Mouse (Mus musculus) adipocyte (in vitro differentiated cells): ENCODE results near the gene Rex2.
"Not testable (repeated sequence)": the region's sequence is repeated elsewhere in the genome, so short reads cannot be mapped to it uniquely, and the experiment has no call there.

Experiments used
- DNase-seq: peaks from one replicate; pipeline ENCODE4 v3.0.0-alpha.2; 2016; ENCODE audit warnings: low spot score

The Rex2 gene

DNA sequence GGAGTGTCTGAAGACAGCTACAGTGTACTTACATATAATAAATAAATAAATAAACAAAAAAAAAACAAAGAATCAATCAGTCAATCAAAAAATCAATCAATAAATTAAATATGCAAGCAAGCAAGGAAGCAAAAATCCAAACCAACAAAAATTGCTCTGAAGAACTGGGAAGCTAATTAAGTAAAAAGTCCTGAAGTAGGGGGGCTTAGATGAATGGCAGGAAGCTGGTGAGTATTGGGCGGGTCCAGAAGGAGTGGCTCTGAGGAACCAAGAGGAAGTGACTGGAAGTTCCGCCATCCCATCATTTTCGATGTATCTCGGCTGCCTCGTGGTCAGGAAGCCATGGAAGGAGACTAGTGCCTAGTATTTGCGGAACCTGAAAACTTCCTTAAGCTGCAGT, at the start of gene Rex2:
Gene Rex2 (plus strand): TSS at position 301 of the 400 bp plus-strand sequence.
- not testable (repeated sequence) for DNase-seq

DNA sequence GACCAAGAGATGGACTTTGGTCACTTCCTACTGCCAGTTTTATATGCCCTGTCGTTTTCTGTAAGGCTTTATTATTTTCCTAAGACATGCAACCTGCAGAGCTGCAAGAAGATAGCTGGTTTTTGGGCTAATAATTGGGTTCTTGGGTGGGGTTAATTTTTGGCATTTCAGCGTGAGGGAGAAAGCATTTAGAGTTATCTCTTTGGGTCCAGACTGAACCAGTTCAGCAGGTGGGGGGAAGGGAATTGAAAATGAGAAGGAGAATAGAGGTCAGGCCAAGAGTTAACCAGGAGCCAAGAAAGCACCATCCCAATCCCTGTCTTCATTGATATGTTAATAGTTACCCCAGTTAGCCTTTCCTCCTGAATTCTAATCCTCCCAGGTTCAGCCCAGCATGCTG, 45.1 kb upstream of the Rex2 start:
- DNase-seq: not testable (repeated sequence)

DNA sequence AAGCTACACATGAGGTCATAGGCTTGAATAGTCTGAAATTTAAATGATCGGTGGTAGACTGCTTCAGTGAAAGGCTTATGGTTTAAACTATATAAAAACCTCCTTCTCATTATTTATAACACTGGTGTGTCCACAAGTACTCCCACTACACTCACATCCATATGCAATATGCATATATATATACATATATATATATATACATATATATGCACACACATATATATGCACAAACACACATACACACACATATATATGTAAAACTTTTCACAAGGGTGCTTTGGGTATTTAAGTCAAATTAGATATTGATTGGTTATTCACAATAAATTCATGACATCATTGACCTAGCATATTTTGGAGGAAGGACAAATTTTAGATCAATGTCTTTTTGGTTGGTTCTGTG, 3.2 kb upstream of the Rex2 start:
- not testable (repeated sequence) for DNase-seq

DNA sequence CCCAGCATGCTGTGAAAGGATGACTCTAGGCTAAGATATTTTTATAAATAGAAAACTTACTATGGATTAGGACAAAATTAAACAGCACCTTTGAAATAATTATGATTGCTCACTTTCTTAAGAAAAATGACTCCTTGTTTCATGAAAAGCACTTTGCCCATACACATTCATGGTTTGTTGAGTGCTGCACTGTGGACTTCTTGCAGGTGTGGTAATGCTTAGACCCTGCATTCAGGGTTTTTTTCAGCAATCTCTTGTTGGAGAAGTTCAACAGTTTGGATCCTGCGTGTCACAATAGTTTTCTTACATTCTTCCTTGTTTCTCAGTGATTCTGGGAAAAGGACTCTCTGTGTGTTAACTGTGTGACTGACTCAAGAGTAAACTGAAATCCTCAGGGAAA, 4.7 kb downstream of the Rex2 start:
- not testable (repeated sequence) for DNase-seq

DNA sequence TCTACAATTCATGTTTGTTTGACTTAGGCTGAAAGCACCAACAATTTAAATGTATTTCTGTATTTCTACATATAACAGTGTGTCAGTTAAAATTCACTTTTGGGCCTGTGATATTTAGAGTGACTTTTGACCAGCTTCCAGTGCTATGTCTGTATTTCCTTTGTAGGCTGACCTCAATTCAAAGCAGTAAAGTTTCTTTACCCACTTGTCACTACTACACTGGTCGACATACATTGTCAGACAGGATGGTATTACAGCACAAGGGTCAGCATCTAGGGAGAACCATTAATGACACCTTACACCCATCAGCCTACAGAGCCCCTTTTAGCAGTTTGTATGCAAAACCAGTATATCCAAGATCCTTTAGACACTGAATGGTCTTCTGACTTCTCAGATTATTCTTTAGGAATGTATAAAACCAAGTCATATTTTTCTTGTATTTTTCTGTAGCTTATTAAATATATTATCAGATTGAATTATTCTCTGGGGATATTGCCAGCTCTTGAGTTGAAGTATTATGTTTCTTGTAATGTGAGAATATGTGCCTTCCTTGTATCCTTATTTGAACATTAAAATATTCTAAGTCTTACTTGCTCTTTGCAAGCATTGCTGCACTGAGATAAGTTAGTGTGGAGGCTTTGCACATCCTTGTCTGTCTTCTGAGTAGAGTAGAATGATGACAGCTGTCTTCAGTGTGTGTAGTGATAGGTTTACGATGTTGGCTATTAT, 9.8 kb downstream of the Rex2 start:
- DNase-seq: not testable (repeated sequence)

DNA sequence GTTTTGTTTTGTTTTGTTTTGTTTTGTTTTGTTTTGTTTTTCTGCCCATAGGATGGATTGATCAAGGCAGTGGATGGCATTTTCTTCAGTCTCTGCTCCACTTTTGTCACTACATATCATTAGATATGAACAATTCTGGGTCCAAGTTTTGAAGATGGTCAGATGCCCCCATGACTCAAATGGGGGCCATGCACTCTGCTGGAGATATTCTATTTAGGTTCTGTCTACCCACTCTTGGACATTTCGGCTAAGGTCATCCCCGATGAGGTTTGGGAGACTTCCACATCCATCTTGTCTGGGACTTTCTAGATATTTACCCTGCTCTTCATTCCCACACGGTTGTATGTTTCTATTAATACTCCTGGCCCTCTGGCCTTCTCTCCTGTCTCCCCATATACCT, 42.1 kb downstream of the Rex2 start:
- not testable (repeated sequence) for DNase-seq

DNA sequence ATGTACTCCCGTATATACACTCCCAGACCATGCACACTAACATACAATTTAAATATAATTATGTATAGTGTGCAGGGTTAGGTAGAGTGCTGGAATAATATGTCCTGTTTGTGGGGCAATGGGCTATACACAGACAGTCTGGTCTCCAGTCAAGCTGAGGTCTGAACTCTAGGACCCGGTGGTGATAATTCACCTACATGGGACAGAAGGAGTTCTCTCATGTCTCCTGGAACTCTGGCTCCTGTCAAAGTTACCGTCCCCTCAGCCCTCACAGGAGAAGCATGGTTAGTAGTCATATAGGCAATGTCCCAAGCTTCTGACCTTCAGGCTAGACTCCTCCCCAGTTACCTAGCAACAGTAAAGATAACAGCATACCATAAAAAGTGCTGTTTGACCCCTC, 44.2 kb downstream of the Rex2 start:
- not testable (repeated sequence) for DNase-seq

DNA sequence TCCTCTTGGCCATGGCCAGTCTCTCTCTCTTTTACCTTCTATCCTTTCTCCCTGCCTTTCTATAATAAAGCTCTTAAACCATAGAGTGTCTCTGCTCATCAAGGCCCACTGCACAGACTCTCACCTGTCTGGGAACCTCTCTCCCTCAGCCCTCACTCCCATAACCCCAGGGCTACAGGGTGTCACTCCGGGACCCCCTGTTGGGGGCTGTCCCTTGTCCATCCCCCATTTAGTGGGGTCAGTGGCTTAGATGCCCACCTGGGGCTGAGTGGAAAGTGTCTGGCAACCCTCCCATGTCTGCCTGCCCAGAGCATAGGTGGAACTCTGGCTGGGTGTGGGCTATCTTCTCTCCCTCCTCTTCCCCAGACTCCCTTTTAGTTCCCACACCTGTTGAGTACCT, 44.7 kb downstream of the Rex2 start:
- not testable (repeated sequence) for DNase-seq

DNA sequence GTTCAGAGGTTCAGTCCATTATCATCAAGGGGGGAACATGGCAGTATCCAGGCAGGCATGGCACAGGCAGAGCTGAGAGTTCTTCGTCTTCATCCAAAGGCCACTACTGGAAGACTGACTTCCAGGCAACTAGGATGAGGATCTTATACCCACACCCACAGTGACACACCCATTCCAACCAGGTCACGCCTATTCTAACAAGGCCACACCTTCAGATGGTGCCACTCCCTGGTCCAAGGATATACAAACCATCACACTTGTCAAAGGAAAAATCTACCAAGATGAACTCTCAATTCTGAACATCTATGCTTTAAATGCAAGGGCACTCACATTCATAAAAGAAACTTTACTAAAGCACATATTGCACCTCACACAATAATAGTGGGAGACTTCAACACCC, 74.0 kb downstream of the Rex2 start:
- not testable (repeated sequence) for DNase-seq

DNA sequence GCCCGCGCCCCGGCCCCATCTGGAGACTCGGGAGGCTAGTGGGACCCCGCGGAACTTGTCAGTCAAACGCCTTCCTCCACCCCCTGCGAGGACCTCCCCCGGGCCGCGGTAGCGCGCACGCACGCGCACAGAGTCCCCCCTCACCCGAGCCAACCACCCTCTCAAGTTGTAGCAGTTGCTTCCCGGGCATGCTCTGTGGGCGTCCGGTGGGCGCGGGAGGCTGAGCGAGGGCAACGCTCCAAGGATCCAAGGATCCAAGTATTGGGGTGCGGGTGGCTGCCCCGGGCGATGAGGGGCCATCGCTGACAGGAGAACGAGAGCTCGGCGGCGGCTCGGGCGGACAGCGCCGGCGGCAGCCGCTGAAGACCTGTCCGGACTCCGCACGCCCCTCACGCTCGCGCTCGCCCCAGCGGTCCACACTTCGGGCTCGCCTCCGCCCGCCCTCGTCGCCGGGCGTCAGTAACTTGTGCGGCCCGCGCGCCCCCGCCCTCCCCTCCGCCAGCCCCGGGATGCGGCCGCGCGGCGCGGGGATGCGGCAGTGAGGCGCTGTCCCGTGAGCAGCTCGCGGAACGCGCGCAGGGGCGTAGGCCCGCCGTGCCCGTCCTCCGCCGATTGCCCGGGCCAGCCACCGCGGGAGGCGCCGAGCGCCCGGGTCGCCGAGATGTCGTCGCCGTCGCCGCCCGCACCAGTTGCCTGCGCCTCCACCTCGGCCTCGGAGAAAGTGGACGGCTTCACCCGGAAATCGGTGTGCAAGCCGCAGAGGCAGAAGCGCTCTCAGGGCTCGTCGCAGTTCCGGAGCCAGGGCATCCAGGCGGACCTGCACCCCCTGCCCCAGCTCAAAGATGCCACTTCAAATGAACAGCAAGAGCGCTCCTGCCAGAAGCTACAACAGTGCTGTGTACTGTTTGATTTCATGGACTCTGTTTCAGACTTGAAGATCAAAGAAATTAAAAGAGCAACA, 80.3 kb downstream of the Rex2 start:
- not testable (repeated sequence) for DNase-seq

DNA sequence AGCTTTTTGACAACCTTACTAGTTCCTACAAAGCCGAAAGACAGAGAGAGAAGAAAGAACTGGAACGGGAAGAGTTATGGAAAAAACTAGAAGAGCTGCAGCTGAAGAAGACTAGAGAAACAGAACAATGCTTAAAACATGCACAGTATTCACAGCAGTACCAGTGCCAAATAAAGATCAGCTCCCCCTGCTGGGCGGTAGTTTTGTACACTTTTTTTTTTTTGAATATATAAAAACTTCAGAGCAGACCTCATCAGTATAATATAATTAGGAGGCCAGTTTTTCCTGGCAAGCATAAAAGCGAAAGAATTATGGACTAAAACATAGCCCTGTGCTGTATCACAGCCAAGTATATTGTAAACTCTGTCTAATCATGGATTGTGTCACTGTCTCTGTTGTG, 82.2 kb downstream of the Rex2 start:
- DNase-seq: not testable (repeated sequence)
